Mouse (Mus musculus): ENCODE results near the gene Gcn1l1.

Gene Gcn1l1

GRCm38 (mm10) chr5:115611566-115611965 is 46.5 kb downstream of the Gcn1l1 start:
- DNase-seq (ENCODE audit: low read depth) = no peak

- DNase-seq (ENCODE audit: low read depth) = no peak
Measured at GRCm38 (mm10) chr5:115613332-115613731, 48.3 kb downstream of the Gcn1l1 start.

GRCm38 (mm10) chr5:115614948-115615347 is 49.9 kb downstream of the Gcn1l1 start:
- DNase-seq (ENCODE audit: low read depth) = no peak

- DNase-seq (ENCODE audit: low read depth) = no peak
Measured at GRCm38 (mm10) chr5:115619690-115620089, 54.6 kb downstream of the Gcn1l1 start.

GRCm38 (mm10) chr5:115622686-115623085 is 57.6 kb downstream of the Gcn1l1 start:
- no peak for DNase-seq (ENCODE audit: low read depth)

GRCm38 (mm10) chr5:115623694-115624440 is 58.8 kb downstream of the Gcn1l1 start:
- no peak for DNase-seq (ENCODE audit: low read depth)

GRCm38 (mm10) chr5:115626237-115626886 is 61.3 kb downstream of the Gcn1l1 start:
- peak; percentile 81 for DNase-seq (ENCODE audit: low read depth)

GRCm38 (mm10) chr5:115628083-115628482 is 63.0 kb downstream of the Gcn1l1 start:
- no peak for DNase-seq (ENCODE audit: low read depth)

- no peak for DNase-seq (ENCODE audit: low read depth)
Measured at GRCm38 (mm10) chr5:115629672-115630071, 64.6 kb downstream of the Gcn1l1 start.

GRCm38 (mm10) chr5:115630291-115630690 is 65.2 kb downstream of the Gcn1l1 start:
- no peak for DNase-seq (ENCODE audit: low read depth)

- peak; percentile 75 for DNase-seq (ENCODE audit: low read depth)
Measured at GRCm38 (mm10) chr5:115631505-115632357, 66.7 kb downstream of the Gcn1l1 start, which contains the start of gene Rab35. Rab35 (plus strand) TSS chr5:115631908.

GRCm38 (mm10) chr5:115632358-115632714 is 67.3 kb downstream of the Gcn1l1 start:
- DNase-seq (ENCODE audit: low read depth) = no peak

- no peak for DNase-seq (ENCODE audit: low read depth)
Measured at GRCm38 (mm10) chr5:115633060-115633459, 68.0 kb downstream of the Gcn1l1 start.

- DNase-seq (ENCODE audit: low read depth) = peak; percentile 70
Measured at GRCm38 (mm10) chr5:115634046-115634445, 69.0 kb downstream of the Gcn1l1 start.

GRCm38 (mm10) chr5:115635536-115635935 is 70.5 kb downstream of the Gcn1l1 start:
- DNase-seq (ENCODE audit: low read depth) = no peak

- no peak for DNase-seq (ENCODE audit: low read depth)
Measured at GRCm38 (mm10) chr5:115644192-115644591, 79.1 kb downstream of the Gcn1l1 start.

- no peak for DNase-seq (ENCODE audit: low read depth)
Measured at GRCm38 (mm10) chr5:115648876-115649275, 83.8 kb downstream of the Gcn1l1 start.

GRCm38 (mm10) chr5:115649699-115650098 is 84.6 kb downstream of the Gcn1l1 start:
- no peak for DNase-seq (ENCODE audit: low read depth)

GRCm38 (mm10) chr5:115650885-115651284 is 85.8 kb downstream of the Gcn1l1 start:
- DNase-seq (ENCODE audit: low read depth) = no peak

- DNase-seq (ENCODE audit: low read depth) = no peak
Measured at GRCm38 (mm10) chr5:115651821-115652220, 86.8 kb downstream of the Gcn1l1 start.

- DNase-seq (ENCODE audit: low read depth) = peak; percentile 98
Measured at GRCm38 (mm10) chr5:115652681-115653575, 87.9 kb downstream of the Gcn1l1 start.

GRCm38 (mm10) chr5:115653776-115654175 is 88.7 kb downstream of the Gcn1l1 start:
- no peak for DNase-seq (ENCODE audit: low read depth)

Data from c-Kit-positive CD71-positive TER-119-negative erythroid progenitor cells, embryonic 14.5 days (primary cell).